Mouse (Mus musculus) 3134 (cell line): ENCODE measurements around the gene Svep1.

ENCODE experiments used
- DNase-seq: peaks from one replicate; pipeline ENCODE4 v3.0.0-alpha.2; 2011; ENCODE audit warnings: low spot score; ENCODE audit not compliant: insufficient read length; ENCODE audit errors: extremely low read depth

The Svep1 gene

GRCm38 (mm10) chr4:58003501-58003900, 203.2 kb downstream of the Svep1 start:
- DNase-seq, result no peak
